Mouse (Mus musculus) CH12.LX (cell line): ENCODE results near the gene Vax2. TPM values are rescaled to one million over a fixed set of nuclear protein-coding genes. Genes with fewer than 3 reads are reported as not detected.

Source experiments
- DNase-seq: peaks from one replicate; pipeline ENCODE4 v3.0.0-alpha.2; 2013; ENCODE audit errors: extremely low read depth
- H3K27ac ChIP-seq: 2 replicates; pipeline ENCODE4 v1.5.1; 2012; ENCODE audit warnings: low read depth, mild to moderate bottlenecking, control low read depth, moderate library complexity; ENCODE audit not compliant: insufficient read depth
- H3K27me3 ChIP-seq: replicated peaks from 2 replicates; pipeline ENCODE3; 2012; ENCODE audit warnings: inconsistent platforms
- H3K36me3 ChIP-seq, 2 experiments: replicated peaks in 1 of 2; 2 replicates each; pipeline versions ENCODE3 to v1.6.1; 2012; ENCODE audit warnings: inconsistent platforms in 1 of 2, low read length in 1 of 2, mild to moderate bottlenecking in 1 of 2, mixed read lengths in 1 of 2, moderate library complexity in 1 of 2; ENCODE audit not compliant: control insufficient read depth in 1 of 2, insufficient read depth in 1 of 2
- H3K4me1 ChIP-seq, 2 experiments: 2 replicates each; pipeline ENCODE4 v1.6.1; 2012; ENCODE audit warnings: inconsistent platforms in 1 of 2, moderate library complexity in 1 of 2; ENCODE audit not compliant: insufficient read depth in 2 of 2, control insufficient read depth in 1 of 2
- H3K4me2 ChIP-seq: 2 replicates; pipeline ENCODE4 v1.6.1; 2012; ENCODE audit warnings: low read depth, mild to moderate bottlenecking, control low read depth; ENCODE audit not compliant: poor library complexity, insufficient read depth, severe bottlenecking
- H3K4me3 ChIP-seq, 3 experiments: fragments of 150-350 bp in 1 of 3; sonication (generic) in 1 of 3; replicated peaks in 1 of 3; 2 replicates each; pipeline versions ENCODE3 to v1.5.1; 2011 to 2012; ENCODE audit warnings: low read depth in 2 of 3, low read length in 2 of 3, mild to moderate bottlenecking in 2 of 3, moderate library complexity in 2 of 3, control low read depth in 1 of 3, improper control_type of control experiment in 1 of 3, inconsistent platforms in 1 of 3, mixed read lengths in 1 of 3; ENCODE audit not compliant: poor library complexity in 1 of 3
- H3K79me2 ChIP-seq: replicated peaks from 2 replicates; pipeline ENCODE4 v1.6.1; 2012; ENCODE audit warnings: mild to moderate bottlenecking, moderate library complexity; ENCODE audit not compliant: control insufficient read depth, poor library complexity, insufficient read depth, severe bottlenecking; ENCODE audit errors: extremely low read depth
- H3K9ac ChIP-seq: 2 replicates; pipeline ENCODE4 v1.6.1; 2012; ENCODE audit warnings: low read depth, mild to moderate bottlenecking, control low read depth, moderate library complexity; ENCODE audit not compliant: insufficient read depth
- H3K9me3 ChIP-seq: replicated peaks from 2 replicates; pipeline ENCODE3; 2012; ENCODE audit warnings: low read length, inconsistent platforms, mixed read lengths
- CHD2 ChIP-seq: IDR thresholded peaks from 2 replicates; pipeline ENCODE4 v1.6.1; 2011; ENCODE audit warnings: low read length, improper control_type of control experiment
- CTCF ChIP-seq, 2 experiments: IDR thresholded peaks in 1 of 2; conservative IDR thresholded peaks in 1 of 2; 2 replicates each; pipeline ENCODE4 v1.5.1; 2011 to 2012; ENCODE audit warnings: low read depth in 2 of 2, low read length in 2 of 2, improper control_type of control experiment in 1 of 2, inconsistent platforms in 1 of 2, mild to moderate bottlenecking in 1 of 2, moderate library complexity in 1 of 2
- E2F4 ChIP-seq: IDR thresholded peaks from 2 replicates; pipeline ENCODE4 v1.6.1; 2011; ENCODE audit warnings: low read depth, low read length, improper control_type of control experiment; ENCODE audit not compliant: insufficient replicate concordance
- ETS1 ChIP-seq: conservative IDR thresholded peaks from 2 replicates; pipeline ENCODE4 v1.6.1; 2012; ENCODE audit warnings: low read depth, mild to moderate bottlenecking, inconsistent platforms, low read length, improper control_type of control experiment, moderate library complexity
- GABPA ChIP-seq: IDR thresholded peaks from 2 replicates; pipeline ENCODE4 v1.6.1; 2012; ENCODE audit warnings: low read depth, low read length, improper control_type of control experiment, inconsistent platforms; ENCODE audit not compliant: insufficient replicate concordance
- HCFC1 ChIP-seq: IDR thresholded peaks from 2 replicates; pipeline ENCODE4 v1.6.1; 2012; ENCODE audit warnings: low read depth, mild to moderate bottlenecking, inconsistent platforms, low read length, improper control_type of control experiment
- JUN ChIP-seq: IDR thresholded peaks from 2 replicates; pipeline ENCODE4 v1.6.1; 2011; ENCODE audit warnings: low read depth, mild to moderate bottlenecking, low read length, improper control_type of control experiment, moderate library complexity; ENCODE audit not compliant: insufficient read depth
- MAZ ChIP-seq: IDR thresholded peaks from 2 replicates; pipeline ENCODE4 v1.6.1; 2012; ENCODE audit warnings: low read depth, mild to moderate bottlenecking, inconsistent platforms, low read length, improper control_type of control experiment, moderate library complexity
- SMC3 ChIP-seq: IDR thresholded peaks from 2 replicates; pipeline ENCODE4 v1.6.1; 2011; ENCODE audit warnings: low read depth, low read length, improper control_type of control experiment
- TBP ChIP-seq: conservative IDR thresholded peaks from 2 replicates; pipeline ENCODE4 v1.6.1; 2011; ENCODE audit warnings: low read depth, low read length, improper control_type of control experiment
- TCF12 ChIP-seq: IDR thresholded peaks from 2 replicates; pipeline ENCODE4 v1.6.1; 2014; ENCODE audit warnings: low read depth, mild to moderate bottlenecking, inconsistent platforms, low read length, improper control_type of control experiment
- USF1 ChIP-seq: IDR thresholded peaks from 2 replicates; pipeline ENCODE4 v1.6.1; 2014; ENCODE audit warnings: low read depth, mild to moderate bottlenecking, inconsistent platforms, low read length, improper control_type of control experiment
- USF2 ChIP-seq: conservative IDR thresholded peaks from 2 replicates; pipeline ENCODE4 v1.6.1; 2011; ENCODE audit warnings: low read depth, low read length, improper control_type of control experiment
- ZC3H11A ChIP-seq: IDR thresholded peaks from 2 replicates; pipeline ENCODE4 v1.6.1; 2012; ENCODE audit warnings: low read depth, mild to moderate bottlenecking, inconsistent platforms, low read length, improper control_type of control experiment
- ZKSCAN1 ChIP-seq: IDR thresholded peaks from 2 replicates; pipeline ENCODE4 v1.6.1; 2012; ENCODE audit warnings: low read depth, inconsistent platforms, low read length, improper control_type of control experiment, borderline replicate concordance
- ZMIZ1 ChIP-seq: IDR thresholded peaks from 2 replicates; pipeline ENCODE4 v1.6.1; 2012; ENCODE audit warnings: low read depth, mild to moderate bottlenecking, inconsistent platforms, low read length, improper control_type of control experiment
- dilution Hi-C: fragments of 300-500 bp; cut with MboI; formaldehyde crosslinking; loops from 2 replicates; pipeline ENCODE4 v1.14.3; 2020; ENCODE audit warnings: low sequenced_read_pairs; ENCODE audit not compliant: extremely low pct_unique_long_range_greater_than_20kb, extremely low pct_ligation_motif_present
- in situ Hi-C: fragments of 300-500 bp; cut with MboI; formaldehyde crosslinking; loops from 3 replicates; pipeline ENCODE4 v1.14.3; 2019; ENCODE audit warnings: low sequenced_read_pairs, low pct_ligation_motif_present, low pct_unique_long_range_greater_than_20kb, mixed read lengths
- polyA plus RNA-seq: library from polyadenylated mRNA; unstranded; fragments of >175 nt; gene quantifications from 2 replicates; pipeline ENCODE4 v1.2.1, GENCODE M21; 2012; ENCODE audit warnings: low read depth; ENCODE audit not compliant: insufficient read length
- total RNA-seq, 2 experiments: library from RNA; depleted of rRNA; stranded (reverse); fragments of 300-350 nt in 1 of 2; fragments of >200 nt in 1 of 2; gene quantifications; 2 replicates each; pipeline ENCODE4 v1.2.3; 2012 to 2014

Vax2 gene
- total and polyA plus RNA-seq, 3 experiments = not detected

- Histone ChIP-seq H3K4me1 (no peaks in the 10 kb centered on the region), H3K9ac (no peak overlapping the region), H3K9me3 (peaks cover 33% of the 10 kb centered on the region)
- no peak for TF ChIP-seq TCF12
- TF ChIP-seq ETS1 = no peak
- no peak for TF ChIP-seq USF2
- no peak for TF ChIP-seq CTCF (conservative IDR thresholded peaks at IDR 0.05 in 1 of 2, IDR thresholded peaks at IDR 0.05 in 1 of 2; ENCODE audit: low read depth in 2 of 2, low read length in 2 of 2)
- TF ChIP-seq USF1 = no peak
- TF ChIP-seq HCFC1 = no peak
- no peak for TF ChIP-seq E2F4
- TF ChIP-seq, all 38 proteins: peak for 0
- H3K27ac ChIP-seq = no peak overlapping the region
- peaks cover 85% of the 10 kb centered on the region for H3K27me3 ChIP-seq
- no peaks in the 10 kb centered on the region for H3K79me2 ChIP-seq
- in situ Hi-C loops = no loop called here
- no peak overlapping the region for H3K4me2 ChIP-seq
- DNase-seq = no peak
- H3K4me3 ChIP-seq = no peak overlapping the region
- H3K36me3 ChIP-seq = no peaks in the 10 kb centered on the region
- dilution Hi-C loops = no loop called here
These were observed 27.5 kb downstream of the Vax2 start for GRCm38 (mm10) chr6:83738596-83738995.

- no peak for DNase-seq
- Histone ChIP-seq H3K9me3 (peaks cover 19% of the 10 kb centered on the region), H3K27me3 (peaks cover 79% of the 10 kb centered on the region), H3K27ac (no peak within 1 kb of the TSS), H3K4me1 (peaks cover 0 to 3% of the 10 kb centered on the region in 2 experiments; a peak in 1 of 4 replicates), H3K79me2 (no peaks in the 10 kb centered on the region), H3K4me2 (no peak within 1 kb of the TSS), H3K4me3 (no peak within 1 kb of the TSS), H3K9ac (no peak within 1 kb of the TSS), H3K36me3 (no peaks in the 10 kb centered on the region)
- dilution Hi-C loops (no loop called here), in situ Hi-C loops (no loop called here)
- no peak for TF ChIP-seq JUN
- no peak for TF ChIP-seq CHD2
- no peak for TF ChIP-seq SMC3
- TF ChIP-seq ZKSCAN1 = no peak
- TF ChIP-seq USF1 = no peak
- no peak for TF ChIP-seq ZC3H11A
- no peak for TF ChIP-seq GABPA
- TF ChIP-seq CTCF (conservative IDR thresholded peaks at IDR 0.05 in 1 of 2, IDR thresholded peaks at IDR 0.05 in 1 of 2; ENCODE audit: low read depth in 2 of 2, low read length in 2 of 2) = no peak
- no peak for TF ChIP-seq MAZ
- no peak for TF ChIP-seq TBP
- TF ChIP-seq ZMIZ1 = no peak
These were observed 31.7 kb downstream of the Vax2 start, which contains the start of gene Atp6v1b1 for GRCm38 (mm10) chr6:83742761-83743160. Gene Atp6v1b1 (plus strand): TSS chr6:83742990.
